Mouse (Mus musculus): ENCODE measurements at regions not wholly inside any gene's neighbourhood (a gene's known extent, or its start where the extent isn't known, plus 50 kb on each side); places are given as distances from the start of the nearest gene placed in this dataset.

DNA sequence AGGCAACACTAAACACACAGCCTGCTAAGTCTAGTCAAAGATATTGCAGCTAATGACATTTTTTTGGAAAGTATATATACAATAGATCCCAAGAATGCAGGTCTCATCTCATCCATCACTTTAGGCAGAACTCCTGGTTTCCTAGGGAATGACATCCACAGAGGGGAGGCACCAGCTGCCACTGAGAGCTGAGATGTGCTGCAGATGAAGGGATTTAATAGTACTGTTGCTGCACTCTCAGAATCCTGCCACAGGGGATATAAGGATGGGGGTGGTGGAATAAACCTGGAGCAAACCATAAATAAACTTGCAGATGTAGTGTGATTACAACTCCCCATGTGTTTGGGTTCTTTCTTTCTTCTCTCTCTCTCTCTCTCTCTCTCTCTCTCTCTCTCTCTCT, 158.4 kb upstream of the Rai2 start:
- TF ChIP-seq CTCF (IDR thresholded peaks at IDR 0.05; ENCODE audit: low read depth) (no peak), EP300 (IDR thresholded peaks at IDR 0.05; ENCODE audit: low read depth) (no peak)
- DNase-seq (ENCODE audit: low spot score) (no peak), ATAC-seq (ENCODE audit: insufficient read depth, low read depth) (no peak)

DNA sequence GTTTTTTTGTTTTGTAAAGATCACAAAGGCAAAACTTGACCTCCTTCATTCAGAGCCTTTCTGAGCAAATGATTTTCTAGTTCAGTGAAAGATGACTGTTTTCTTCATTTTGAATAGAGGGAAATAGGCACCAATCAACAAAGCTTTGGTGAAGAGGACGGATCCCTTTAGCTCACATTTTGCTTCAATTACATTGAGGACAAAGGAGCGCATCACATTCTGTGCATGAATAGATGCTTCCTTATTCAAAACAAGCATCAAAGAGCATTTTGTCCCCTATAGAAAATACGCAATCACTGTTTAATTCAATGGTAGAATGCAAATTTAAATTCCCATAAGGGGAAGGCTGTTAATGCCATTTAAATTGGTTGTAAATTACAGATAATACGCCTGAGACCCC, 150.4 kb upstream of the Rai2 start:
- H3K4me1 ChIP-seq (ENCODE audit: control insufficient read depth, insufficient read depth): no peaks in the 10 kb centered on the region
- no peak overlapping the region for H3K9ac ChIP-seq (replicated peaks; ENCODE audit: low read depth, low read length)
- no peaks in the 10 kb centered on the region for H3K36me3 ChIP-seq (replicated peaks; ENCODE audit: control insufficient read depth, insufficient read depth, low read length)
- no peak for TF ChIP-seq EP300 (IDR thresholded peaks at IDR 0.05; ENCODE audit: low read depth)
- TF ChIP-seq CTCF (IDR thresholded peaks at IDR 0.05; ENCODE audit: low read depth): no peak
- no peak for DNase-seq (ENCODE audit: low spot score)
- H3K27me3 ChIP-seq (ENCODE audit: control insufficient read depth, insufficient read depth, low read length): no peaks in the 10 kb centered on the region
- H3K4me3 ChIP-seq (ENCODE audit: low read depth, low read length): no peak overlapping the region
- WGBS: 76% methylated on average over 4 of the region's 4 CpGs
- H3K4me2 ChIP-seq (ENCODE audit: low read depth, low read length): no peak overlapping the region
- no peak overlapping the region for H3K27ac ChIP-seq (ENCODE audit: low read depth)
- no peaks in the 10 kb centered on the region for H3K9me3 ChIP-seq (replicated peaks; ENCODE audit: control insufficient read depth, low read length)
- ATAC-seq (ENCODE audit: insufficient read depth, low read depth): no peak

More for the DNA sequence above, 158.4 kb upstream of the Rai2 start:
- no peaks in the 10 kb centered on the region for H3K36me3 ChIP-seq (replicated peaks; ENCODE audit: control insufficient read depth, insufficient read depth, low read length)
- no peak overlapping the region for H3K4me3 ChIP-seq (ENCODE audit: low read depth, low read length)
- no peak overlapping the region for H3K27ac ChIP-seq (ENCODE audit: low read depth)
- H3K27me3 ChIP-seq (ENCODE audit: control insufficient read depth, insufficient read depth, low read length): no peaks in the 10 kb centered on the region
- no peak overlapping the region for H3K9ac ChIP-seq (replicated peaks; ENCODE audit: low read depth, low read length)
- no peaks in the 10 kb centered on the region for H3K4me1 ChIP-seq (ENCODE audit: control insufficient read depth, insufficient read depth)
- no peak overlapping the region for H3K4me2 ChIP-seq (ENCODE audit: low read depth, low read length)
- no peaks in the 10 kb centered on the region for H3K9me3 ChIP-seq (replicated peaks; ENCODE audit: control insufficient read depth, low read length)

DNA sequence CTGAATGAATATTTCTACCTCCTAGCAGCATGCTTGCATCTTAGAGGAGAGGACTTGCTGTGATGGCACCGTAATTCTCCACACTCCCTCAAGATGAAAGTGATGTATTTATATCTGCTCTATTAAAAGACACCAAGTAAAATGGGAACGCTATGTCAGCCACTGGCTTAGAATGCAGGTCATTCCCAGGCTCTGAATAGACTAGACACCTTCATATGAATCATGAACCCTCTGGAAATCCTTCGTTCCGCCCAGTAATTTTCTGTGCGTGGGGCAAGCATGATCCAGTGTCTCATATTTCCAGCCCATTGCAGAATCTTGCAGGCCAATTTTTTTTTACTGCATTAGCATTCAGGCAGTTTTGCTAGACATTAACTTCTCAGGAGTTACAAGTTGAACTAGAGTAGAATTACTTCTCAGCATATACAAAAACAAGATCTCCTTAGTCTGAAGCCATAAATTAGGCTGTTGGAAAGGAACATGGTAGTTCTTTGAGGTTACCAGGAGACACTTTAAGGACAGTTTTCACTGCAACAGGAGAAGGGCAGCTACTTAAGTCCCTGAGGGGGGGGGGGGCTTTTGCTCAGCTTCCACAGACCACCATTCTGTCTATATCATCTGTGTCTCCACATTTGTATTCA, 134.7 kb upstream of the Rai2 start:
- DNase-seq (ENCODE audit: low spot score): no peak
- H3K9me3 ChIP-seq (replicated peaks; ENCODE audit: control insufficient read depth, low read length): no peaks in the 10 kb centered on the region
- no peak overlapping the region for H3K27ac ChIP-seq (ENCODE audit: low read depth)
- ATAC-seq (ENCODE audit: insufficient read depth, low read depth): no peak
- no peak overlapping the region for H3K9ac ChIP-seq (replicated peaks; ENCODE audit: low read depth, low read length)
- no peak for TF ChIP-seq EP300 (IDR thresholded peaks at IDR 0.05; ENCODE audit: low read depth)
- TF ChIP-seq CTCF (IDR thresholded peaks at IDR 0.05; ENCODE audit: low read depth): no peak
- no peaks in the 10 kb centered on the region for H3K4me1 ChIP-seq (ENCODE audit: control insufficient read depth, insufficient read depth)
- H3K36me3 ChIP-seq (replicated peaks; ENCODE audit: control insufficient read depth, insufficient read depth, low read length): no peaks in the 10 kb centered on the region
- 69% methylated on average over 5 of the region's 5 CpGs for WGBS
- H3K27me3 ChIP-seq (ENCODE audit: control insufficient read depth, insufficient read depth, low read length): no peaks in the 10 kb centered on the region
- H3K4me3 ChIP-seq (ENCODE audit: low read depth, low read length): no peak overlapping the region
- H3K4me2 ChIP-seq (ENCODE audit: low read depth, low read length): no peak overlapping the region

DNA sequence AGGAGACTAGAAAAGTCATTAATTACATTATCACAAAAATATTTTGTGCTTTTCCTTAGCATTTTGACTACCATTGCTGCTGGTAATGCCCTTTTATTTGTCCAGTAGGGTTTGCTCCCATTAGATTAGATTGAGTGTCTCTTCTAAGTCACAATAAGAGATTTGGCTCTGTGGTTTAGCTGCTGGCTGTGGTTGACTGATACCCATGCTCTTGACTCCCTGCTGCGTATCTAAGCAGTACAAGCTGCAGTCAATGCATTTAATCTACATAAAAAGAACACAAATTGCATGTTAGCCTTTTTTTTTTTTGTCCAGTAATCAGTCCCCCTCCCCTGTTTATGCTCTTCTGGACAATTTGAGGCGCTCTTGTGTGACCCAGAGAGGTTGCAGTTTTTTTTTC, 133.0 kb upstream of the Rai2 start:
- WGBS: 69% methylated on average over 2 of the region's 2 CpGs
- no peak for ATAC-seq (ENCODE audit: insufficient read depth, low read depth)
- no peaks in the 10 kb centered on the region for H3K27me3 ChIP-seq (ENCODE audit: control insufficient read depth, insufficient read depth, low read length)
- no peak overlapping the region for H3K27ac ChIP-seq (ENCODE audit: low read depth)
- H3K9me3 ChIP-seq (replicated peaks; ENCODE audit: control insufficient read depth, low read length): no peaks in the 10 kb centered on the region
- DNase-seq (ENCODE audit: low spot score): no peak
- no peaks in the 10 kb centered on the region for H3K4me1 ChIP-seq (ENCODE audit: control insufficient read depth, insufficient read depth)
- no peak overlapping the region for H3K4me3 ChIP-seq (ENCODE audit: low read depth, low read length)
- H3K36me3 ChIP-seq (replicated peaks; ENCODE audit: control insufficient read depth, insufficient read depth, low read length): no peaks in the 10 kb centered on the region
- H3K9ac ChIP-seq (replicated peaks; ENCODE audit: low read depth, low read length): no peak overlapping the region
- H3K4me2 ChIP-seq (ENCODE audit: low read depth, low read length): no peak overlapping the region
- TF ChIP-seq EP300 (IDR thresholded peaks at IDR 0.05; ENCODE audit: low read depth) (no peak), CTCF (IDR thresholded peaks at IDR 0.05; ENCODE audit: low read depth) (no peak)

DNA sequence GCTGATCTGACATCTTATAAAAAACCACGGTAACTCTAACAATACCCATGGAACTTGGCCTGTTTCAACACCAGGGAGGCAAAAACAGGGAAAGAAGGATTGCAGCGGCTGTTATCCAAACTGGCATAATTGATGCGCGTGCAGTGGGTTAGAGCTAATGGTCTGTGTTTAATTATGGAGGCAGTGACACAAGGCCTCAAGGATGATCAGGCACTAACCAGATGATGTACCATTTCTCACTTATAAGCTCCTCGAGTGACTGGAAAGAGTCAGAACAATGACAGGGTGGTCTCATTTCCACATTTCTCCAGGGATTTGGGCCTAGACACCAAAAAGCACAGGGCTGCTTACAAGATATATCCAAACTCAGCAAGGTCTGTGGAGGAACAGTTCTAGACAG, 83.0 kb upstream of the Rai2 start:
- no peaks in the 10 kb centered on the region for H3K27me3 ChIP-seq (ENCODE audit: control insufficient read depth, insufficient read depth, low read length)
- H3K4me1 ChIP-seq (ENCODE audit: control insufficient read depth, insufficient read depth): no peaks in the 10 kb centered on the region
- no peaks in the 10 kb centered on the region for H3K9me3 ChIP-seq (replicated peaks; ENCODE audit: control insufficient read depth, low read length)
- TF ChIP-seq EP300 (IDR thresholded peaks at IDR 0.05; ENCODE audit: low read depth) (no peak), CTCF (IDR thresholded peaks at IDR 0.05; ENCODE audit: low read depth) (no peak)
- ATAC-seq (ENCODE audit: insufficient read depth, low read depth) (no peak), DNase-seq (ENCODE audit: low spot score) (no peak)
- no peak overlapping the region for H3K9ac ChIP-seq (replicated peaks; ENCODE audit: low read depth, low read length)
- 81% methylated on average over 5 of the region's 5 CpGs for whole genome bisulfite sequencing
- no peak overlapping the region for H3K4me2 ChIP-seq (ENCODE audit: low read depth, low read length)
- no peak overlapping the region for H3K27ac ChIP-seq (ENCODE audit: low read depth)
- no peak overlapping the region for H3K4me3 ChIP-seq (ENCODE audit: low read depth, low read length)
- no peaks in the 10 kb centered on the region for H3K36me3 ChIP-seq (replicated peaks; ENCODE audit: control insufficient read depth, insufficient read depth, low read length)

DNA sequence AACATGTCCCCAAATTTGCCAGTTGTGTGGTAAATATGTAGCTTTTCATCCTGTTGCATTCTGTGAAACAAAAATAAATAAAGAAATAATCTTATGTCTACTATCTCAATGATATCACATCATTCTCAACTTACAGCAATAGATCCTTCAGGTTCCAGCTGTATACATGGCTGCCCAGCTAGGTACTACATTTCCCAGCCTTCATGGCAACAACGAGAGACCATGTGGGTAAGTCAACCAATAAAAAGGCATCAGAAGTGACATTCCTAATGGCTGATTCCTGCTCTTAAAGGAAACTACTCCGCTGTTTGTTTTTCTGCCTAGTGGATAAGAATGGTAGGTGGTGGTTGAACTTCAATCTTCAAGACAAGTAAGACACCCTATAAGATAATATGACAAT, 82.5 kb upstream of the Rai2 start:
- WGBS: 52% methylated on average over 2 of the region's 2 CpGs

More for the DNA sequence above, 82.5 kb upstream of the Rai2 start:
- H3K27ac ChIP-seq (ENCODE audit: low read depth): no peak overlapping the region
- no peaks in the 10 kb centered on the region for H3K36me3 ChIP-seq (replicated peaks; ENCODE audit: control insufficient read depth, insufficient read depth, low read length)
- H3K9ac ChIP-seq (replicated peaks; ENCODE audit: low read depth, low read length): no peak overlapping the region
- DNase-seq (ENCODE audit: low spot score) (no peak), ATAC-seq (ENCODE audit: insufficient read depth, low read depth) (no peak)
- no peaks in the 10 kb centered on the region for H3K4me1 ChIP-seq (ENCODE audit: control insufficient read depth, insufficient read depth)
- H3K27me3 ChIP-seq (ENCODE audit: control insufficient read depth, insufficient read depth, low read length): no peaks in the 10 kb centered on the region
- H3K9me3 ChIP-seq (replicated peaks; ENCODE audit: control insufficient read depth, low read length): no peaks in the 10 kb centered on the region
- H3K4me3 ChIP-seq (ENCODE audit: low read depth, low read length): no peak overlapping the region
- no peak overlapping the region for H3K4me2 ChIP-seq (ENCODE audit: low read depth, low read length)
- TF ChIP-seq EP300 (IDR thresholded peaks at IDR 0.05; ENCODE audit: low read depth) (no peak), CTCF (IDR thresholded peaks at IDR 0.05; ENCODE audit: low read depth) (no peak)
